Mouse (Mus musculus): ENCODE data around the gene Acr. TPM values are rescaled to one million over a fixed set of nuclear protein-coding genes. Genes with fewer than 3 reads are reported as not detected.
A peak's percentile ranks its signal among the peaks of the same experiment; 100 is the strongest.

Gene Acr
- polyA plus RNA-seq, 1 experiment from 2014 or later, result not detected

DNA sequence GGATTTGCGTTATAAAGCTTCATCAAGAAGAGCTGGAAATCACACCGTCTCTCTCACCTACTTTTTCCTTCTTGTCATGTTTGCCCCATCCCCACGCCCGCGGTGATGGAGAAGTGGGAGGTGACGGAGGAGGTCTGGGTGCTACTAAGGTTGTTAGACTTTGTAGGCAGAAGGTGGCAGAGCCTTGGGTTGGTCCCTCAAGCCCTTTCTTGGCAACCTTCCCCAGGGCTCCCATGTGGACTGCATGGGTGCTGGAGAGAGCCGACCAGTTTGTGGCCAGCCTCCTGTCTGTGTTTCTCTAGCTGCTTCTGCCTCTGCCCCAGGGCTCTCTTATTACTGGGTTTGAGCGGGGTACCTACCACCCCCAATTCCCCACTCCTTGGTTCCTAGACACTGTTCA is 17.6 kb upstream of the Acr start:
- Histone ChIP-seq H3K4me1 (ENCODE audit: control insufficient read depth, insufficient read depth, low read length) (peaks cover 4% of the 10 kb centered on the region), H3K4me3 (ENCODE audit: low read depth, low read length) (no peak overlapping the region), H3K9ac (replicated peaks; ENCODE audit: low read length) (no peak overlapping the region), H3K27ac (replicated peaks; ENCODE audit: low read depth, low read length) (no peak overlapping the region), H3K27me3 (ENCODE audit: control insufficient read depth, insufficient read depth, low read length) (peaks cover 8% of the 10 kb centered on the region; the same call in 1 of the 2 replicates), H3K4me2 (ENCODE audit: low read depth, low read length) (no peak overlapping the region), H3K9me3 (replicated peaks; ENCODE audit: control insufficient read depth, low read length) (no peaks in the 10 kb centered on the region), H3K36me3 (replicated peaks; ENCODE audit: control insufficient read depth, insufficient read depth, low read depth, low read length) (no peaks in the 10 kb centered on the region; the same call in 1 of the 2 replicates)
- 94% methylated on average over 8 of the region's 8 CpGs for WGBS
- ATAC-seq (replicated peaks; ENCODE audit: insufficient number of reproducible peaks, low FRiP score, low TSS enrichment, low read depth), result no peak
- no peak for DNase-seq (ENCODE audit: low spot score)

GRCm38 (mm10) chr15:89551733-89552132 is 16.4 kb upstream of the Acr start:
- DNase-seq (ENCODE audit: low spot score) (no peak), ATAC-seq (replicated peaks; ENCODE audit: insufficient number of reproducible peaks, low FRiP score, low TSS enrichment, low read depth) (no peak)
- peaks cover 8% of the 10 kb centered on the region for H3K4me1 ChIP-seq (ENCODE audit: control insufficient read depth, insufficient read depth, low read length)
- no peak overlapping the region for H3K4me3 ChIP-seq (ENCODE audit: low read depth, low read length)
- H3K9me3 ChIP-seq (replicated peaks; ENCODE audit: control insufficient read depth, low read length), result no peaks in the 10 kb centered on the region
- no peaks in the 10 kb centered on the region; the same call in 1 of the 2 replicates for H3K36me3 ChIP-seq (replicated peaks; ENCODE audit: control insufficient read depth, insufficient read depth, low read depth, low read length)
- peaks cover 15% of the 10 kb centered on the region for H3K27me3 ChIP-seq (ENCODE audit: control insufficient read depth, insufficient read depth, low read length)
- no peak overlapping the region for H3K27ac ChIP-seq (replicated peaks; ENCODE audit: low read depth, low read length)
- H3K9ac ChIP-seq (replicated peaks; ENCODE audit: low read length), result no peak overlapping the region
- H3K4me2 ChIP-seq (ENCODE audit: low read depth, low read length), result no peak overlapping the region
- 84% methylated on average over 1 of the region's 1 CpGs for WGBS

DNA sequence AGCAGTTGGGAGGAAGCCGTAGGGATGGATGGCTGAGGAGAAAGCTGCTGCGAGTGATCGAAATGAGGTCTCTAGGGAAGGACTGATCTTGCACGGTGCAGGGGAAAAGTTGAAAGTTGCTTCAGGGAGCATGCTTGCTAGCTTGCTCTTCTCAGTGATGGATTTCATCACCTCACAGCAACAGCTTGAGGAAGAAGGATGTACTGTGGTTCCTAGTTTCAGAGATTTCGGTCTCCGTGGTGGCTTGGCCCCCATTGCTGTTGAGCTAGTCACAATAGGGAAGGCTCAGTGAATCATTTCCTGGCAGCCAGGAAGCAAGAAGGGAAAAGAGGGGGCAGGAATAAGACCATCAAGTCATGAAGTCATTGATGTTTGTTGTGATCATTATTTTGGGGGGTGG is 12.5 kb upstream of the Acr start:
- Histone ChIP-seq H3K27ac (replicated peaks; ENCODE audit: low read depth, low read length) (no peak overlapping the region), H3K36me3 (replicated peaks; ENCODE audit: control insufficient read depth, insufficient read depth, low read depth, low read length) (no peaks in the 10 kb centered on the region; the same call in 1 of the 2 replicates), H3K4me1 (ENCODE audit: control insufficient read depth, insufficient read depth, low read length) (peaks cover 5% of the 10 kb centered on the region; the same call in 1 of the 2 replicates), H3K27me3 (ENCODE audit: control insufficient read depth, insufficient read depth, low read length) (peaks cover 33% of the 10 kb centered on the region), H3K4me2 (ENCODE audit: low read depth, low read length) (no peak overlapping the region), H3K4me3 (ENCODE audit: low read depth, low read length) (no peak overlapping the region), H3K9me3 (replicated peaks; ENCODE audit: control insufficient read depth, low read length) (no peaks in the 10 kb centered on the region), H3K9ac (replicated peaks; ENCODE audit: low read length) (no peak overlapping the region)
- ATAC-seq (replicated peaks; ENCODE audit: insufficient number of reproducible peaks, low FRiP score, low TSS enrichment, low read depth), result no peak
- WGBS, result 87% methylated on average over 6 of the region's 6 CpGs
- no peak for DNase-seq (ENCODE audit: low spot score)

DNA sequence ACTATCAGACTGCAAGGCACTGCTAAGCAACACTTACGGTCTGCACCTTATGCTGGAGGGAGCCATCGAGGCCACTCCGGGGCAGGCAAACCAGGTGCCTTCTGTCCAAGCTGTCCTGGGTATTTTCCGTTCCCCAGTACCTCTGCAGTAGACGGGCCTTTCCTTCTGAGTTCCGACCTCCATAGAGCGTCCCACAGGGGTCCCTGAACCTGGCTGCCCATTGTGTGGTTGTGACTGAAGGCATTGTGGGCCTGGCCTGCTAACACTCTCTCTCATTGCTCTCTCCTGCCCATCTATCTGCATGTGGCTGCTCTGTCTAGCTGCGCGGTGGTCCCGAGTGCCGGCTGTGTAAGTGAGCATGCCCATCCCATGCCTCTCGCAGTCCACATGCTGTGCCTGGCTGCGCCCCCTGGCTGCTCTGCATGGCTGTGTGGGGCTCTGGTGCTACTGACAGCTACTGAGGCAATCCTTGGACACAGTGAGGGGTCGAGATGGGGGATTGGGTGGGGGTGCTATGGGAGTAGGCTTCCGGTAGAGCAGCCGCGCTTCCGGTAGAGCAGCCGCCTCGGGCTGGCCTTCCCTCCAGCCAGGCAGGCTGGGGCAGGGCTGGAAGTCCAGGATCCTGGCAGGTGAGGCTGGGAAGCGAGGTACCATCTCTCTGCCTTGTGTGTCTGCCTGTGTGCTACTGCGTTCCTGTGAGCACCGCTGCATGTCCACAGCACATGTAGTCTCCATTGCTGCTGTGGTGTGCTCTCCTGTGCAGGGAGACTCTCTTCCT is 11.5 kb upstream of the Acr start:
- WGBS, result 21% methylated on average over 23 of the region's 23 CpGs
- Histone ChIP-seq H3K4me2 (ENCODE audit: low read depth, low read length) (peak overlapping the region; percentile 21; the same call in 1 of the 2 replicates), H3K9me3 (replicated peaks; ENCODE audit: control insufficient read depth, low read length) (no peaks in the 10 kb centered on the region), H3K27me3 (ENCODE audit: control insufficient read depth, insufficient read depth, low read length) (peaks cover 33% of the 10 kb centered on the region), H3K27ac (replicated peaks; ENCODE audit: low read depth, low read length) (no peak overlapping the region), H3K4me3 (ENCODE audit: low read depth, low read length) (peak overlapping the region; percentile 14; the same call in 1 of the 2 replicates), H3K9ac (replicated peaks; ENCODE audit: low read length) (0 out of 2 replicates have a peak overlapping the region, but pooled peaks have one; percentile 4), H3K4me1 (ENCODE audit: control insufficient read depth, insufficient read depth, low read length) (peaks cover 5% of the 10 kb centered on the region; the same call in 1 of the 2 replicates), H3K36me3 (replicated peaks; ENCODE audit: control insufficient read depth, insufficient read depth, low read depth, low read length) (no peaks in the 10 kb centered on the region; the same call in 1 of the 2 replicates)
- ATAC-seq (replicated peaks; ENCODE audit: insufficient number of reproducible peaks, low FRiP score, low TSS enrichment, low read depth) (peak; percentile 64), DNase-seq (ENCODE audit: low spot score) (peak; percentile 60)

GRCm38 (mm10) chr15:89557179-89557995 is 10.7 kb upstream of the Acr start:
- H3K9me3 ChIP-seq (replicated peaks; ENCODE audit: control insufficient read depth, low read length), result no peaks in the 10 kb centered on the region
- DNase-seq (ENCODE audit: low spot score) (no peak), ATAC-seq (replicated peaks; ENCODE audit: insufficient number of reproducible peaks, low FRiP score, low TSS enrichment, low read depth) (no peak)
- peaks cover 33% of the 10 kb centered on the region for H3K27me3 ChIP-seq (ENCODE audit: control insufficient read depth, insufficient read depth, low read length)
- no peaks in the 10 kb centered on the region for H3K36me3 ChIP-seq (replicated peaks; ENCODE audit: control insufficient read depth, insufficient read depth, low read depth, low read length)
- H3K4me1 ChIP-seq (ENCODE audit: control insufficient read depth, insufficient read depth, low read length), result peaks cover 5% of the 10 kb centered on the region; the same call in 1 of the 2 replicates
- H3K4me3 ChIP-seq (ENCODE audit: low read depth, low read length), result peak overlapping the region; percentile 22
- peak overlapping the region; percentile 44 for H3K9ac ChIP-seq (replicated peaks; ENCODE audit: low read length)
- peak overlapping the region; percentile 47 for H3K4me2 ChIP-seq (ENCODE audit: low read depth, low read length)
- H3K27ac ChIP-seq (replicated peaks; ENCODE audit: low read depth, low read length), result no peak overlapping the region
- 9% methylated on average over 40 of the region's 40 CpGs for WGBS

GRCm38 (mm10) chr15:89557996-89558390 is 10.1 kb upstream of the Acr start:
- no peaks in the 10 kb centered on the region for H3K9me3 ChIP-seq (replicated peaks; ENCODE audit: control insufficient read depth, low read length)
- H3K36me3 ChIP-seq (replicated peaks; ENCODE audit: control insufficient read depth, insufficient read depth, low read depth, low read length), result no peaks in the 10 kb centered on the region
- no peak overlapping the region for H3K27ac ChIP-seq (replicated peaks; ENCODE audit: low read depth, low read length)
- H3K4me3 ChIP-seq (ENCODE audit: low read depth, low read length), result peak overlapping the region; percentile 22
- H3K9ac ChIP-seq (replicated peaks; ENCODE audit: low read length), result no peak overlapping the region; the same call in 1 of the 2 replicates
- peak; percentile 13 for DNase-seq (ENCODE audit: low spot score)
- ATAC-seq (replicated peaks; ENCODE audit: insufficient number of reproducible peaks, low FRiP score, low TSS enrichment, low read depth), result no peak
- peak overlapping the region; percentile 47 for H3K4me2 ChIP-seq (ENCODE audit: low read depth, low read length)
- peaks cover 33% of the 10 kb centered on the region for H3K27me3 ChIP-seq (ENCODE audit: control insufficient read depth, insufficient read depth, low read length)
- WGBS, result 3% methylated on average over 34 of the region's 34 CpGs
- peaks cover 5% of the 10 kb centered on the region; the same call in 1 of the 2 replicates for H3K4me1 ChIP-seq (ENCODE audit: control insufficient read depth, insufficient read depth, low read length)

DNA sequence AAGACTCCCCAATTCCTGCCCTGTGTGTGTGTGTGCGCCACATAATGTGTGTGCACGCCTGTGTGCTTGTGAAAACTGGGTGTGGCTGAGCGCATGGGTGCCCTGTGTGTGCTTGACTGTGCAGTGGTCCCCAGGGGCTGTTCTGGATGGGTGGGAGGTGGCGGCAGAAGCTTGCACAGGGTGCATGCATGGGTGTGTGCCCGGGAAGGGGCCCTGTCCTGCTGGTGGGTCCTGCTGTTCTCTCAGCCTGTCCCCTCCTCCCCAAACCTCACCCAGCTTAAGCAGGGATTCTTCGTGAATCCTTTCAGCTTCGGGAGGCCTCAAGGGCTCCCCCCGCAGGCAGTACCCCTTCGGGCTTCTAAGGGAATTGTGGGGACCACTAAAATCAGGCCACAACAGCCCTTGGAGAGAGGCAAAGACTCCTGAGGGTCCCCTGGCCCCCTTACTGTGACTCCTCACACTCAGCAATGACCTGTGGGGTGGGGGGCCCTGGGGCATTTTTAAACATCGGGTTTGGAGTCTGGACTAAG is 8.9 kb upstream of the Acr start:
- Histone ChIP-seq H3K4me1 (ENCODE audit: control insufficient read depth, insufficient read depth, low read length) (peaks cover 5% of the 10 kb centered on the region; the same call in 1 of the 2 replicates), H3K4me2 (ENCODE audit: low read depth, low read length) (no peak overlapping the region), H3K4me3 (ENCODE audit: low read depth, low read length) (no peak overlapping the region), H3K27ac (replicated peaks; ENCODE audit: low read depth, low read length) (no peak overlapping the region), H3K27me3 (ENCODE audit: control insufficient read depth, insufficient read depth, low read length) (peaks cover 33% of the 10 kb centered on the region), H3K9ac (replicated peaks; ENCODE audit: low read length) (no peak overlapping the region), H3K9me3 (replicated peaks; ENCODE audit: control insufficient read depth, low read length) (no peaks in the 10 kb centered on the region), H3K36me3 (replicated peaks; ENCODE audit: control insufficient read depth, insufficient read depth, low read depth, low read length) (no peaks in the 10 kb centered on the region)
- 30% methylated on average over 10 of the region's 10 CpGs for WGBS
- no peak for DNase-seq (ENCODE audit: low spot score)
- no peak for ATAC-seq (replicated peaks; ENCODE audit: insufficient number of reproducible peaks, low FRiP score, low TSS enrichment, low read depth)

Data from embryonic facial prominence, embryonic 11.5 days (tissue).